Mouse (Mus musculus) midbrain, postnatal 0 days (tissue): ENCODE measurements around the gene Atp5c1. TPM values are rescaled to one million over a fixed set of nuclear protein-coding genes. Genes with fewer than 3 reads are reported as not detected.

Experiments used
- ATAC-seq: fragments of 200-750 bp; cut with Nextera tagmentation; 2 replicates; pipeline ENCODE4 v1.8.0; 2017; ENCODE audit warnings: moderate number of reproducible peaks, mild to moderate bottlenecking, moderate TSS enrichment, moderate library complexity; ENCODE audit not compliant: low FRiP score
- DNase-seq: peaks from one replicate; pipeline ENCODE4 v3.0.0-alpha.2; 2015; ENCODE audit warnings: low spot score
- H3K27ac ChIP-seq: fragments of 300-500 bp; sonication (generic); 2 replicates; pipeline ENCODE4 v1.5.1; 2014; ENCODE audit warnings: low read depth, mild to moderate bottlenecking, low read length, mixed read lengths
- H3K27me3 ChIP-seq: fragments of 300-500 bp; sonication (generic); 2 replicates; pipeline ENCODE4 v1.6.1; 2014; ENCODE audit warnings: low read length, control low read depth, mixed read lengths; ENCODE audit not compliant: insufficient read depth
- H3K36me3 ChIP-seq: fragments of 300-500 bp; sonication (generic); 2 replicates; pipeline ENCODE4 v1.6.1; 2014; ENCODE audit warnings: low read length, control low read depth, mixed read lengths; ENCODE audit not compliant: insufficient read depth
- H3K4me1 ChIP-seq: fragments of 300-500 bp; sonication (generic); 2 replicates; pipeline ENCODE4 v1.6.1; 2014; ENCODE audit warnings: mild to moderate bottlenecking, control low read depth, antibody characterized with exemption, low read length, mixed read lengths; ENCODE audit not compliant: insufficient read depth
- H3K4me2 ChIP-seq: fragments of 300-500 bp; sonication (generic); 2 replicates; pipeline ENCODE4 v1.6.1; 2014; ENCODE audit warnings: low read depth, mild to moderate bottlenecking, low read length, mixed read lengths; ENCODE audit not compliant: poor library complexity, severe bottlenecking
- H3K4me3 ChIP-seq: fragments of 300-500 bp; sonication (generic); 2 replicates; pipeline ENCODE4 v1.5.1; 2014; ENCODE audit warnings: low read depth, mild to moderate bottlenecking, low read length, moderate library complexity
- H3K9ac ChIP-seq: fragments of 300-500 bp; sonication (generic); replicated peaks from 2 replicates; pipeline ENCODE4 v1.6.1; 2014; ENCODE audit warnings: mild to moderate bottlenecking, low read length, moderate library complexity, mixed read lengths; ENCODE audit not compliant: poor library complexity, severe bottlenecking
- H3K9me3 ChIP-seq: fragments of 300-500 bp; sonication (generic); 2 replicates; pipeline ENCODE4 v1.6.1; 2016; ENCODE audit warnings: low read length, control low read depth
- CTCF ChIP-seq: IDR thresholded peaks from 2 replicates; pipeline ENCODE4 v1.5.1; 2016; ENCODE audit warnings: antibody characterized with exemption, mild to moderate bottlenecking
- WGBS: fragments of 180-500 bp; shearing (Covaris S2); extraction: QIAGEN DNeasy Blood & Tissue Kit; methylation state at CpG from one replicate; pipeline ENCODE4 v1.1.7; 2014; 5-methylcytosine and 5-hydroxymethylcytosine counted together
- polyA plus RNA-seq: library from polyadenylated mRNA; unstranded; fragments of >200 nt; fragmentation: Nextera tagmentation; extraction: Ambion mirVana; gene quantifications from 2 replicates; pipeline ENCODE4 v1.2.1, GENCODE M21; 2015
- total RNA-seq: library from RNA; depleted of rRNA; stranded (reverse); fragments of >200 nt; gene quantifications from 2 replicates; pipeline ENCODE4 v1.2.3, GENCODE M21; 2014

Gene Atp5c1
- total and polyA plus RNA-seq, 2 experiments from 2014 or later: 458 to 634 TPM

- DNase-seq: no peak
- H3K36me3 ChIP-seq: peaks cover 11% of the 10 kb centered on the region
- ATAC-seq: no peak
- H3K9me3 ChIP-seq: no peaks in the 10 kb centered on the region
- no peak for TF ChIP-seq CTCF
- no peak overlapping the region for H3K4me2 ChIP-seq
- H3K4me1 ChIP-seq: no peaks in the 10 kb centered on the region
- no peak overlapping the region for H3K9ac ChIP-seq
- no peak overlapping the region for H3K27ac ChIP-seq
- no peak overlapping the region for H3K4me3 ChIP-seq
- 92% methylated on average over 7 of the region's 7 CpGs for whole genome bisulfite sequencing
- H3K27me3 ChIP-seq: no peaks in the 10 kb centered on the region
Measured at GRCm38 (mm10) chr2:10071751-10072150, 8.6 kb downstream of the Atp5c1 start.

GRCm38 (mm10) chr2:10058836-10059235, 21.5 kb downstream of the Atp5c1 start:
- no peaks in the 10 kb centered on the region for H3K27me3 ChIP-seq
- no peaks in the 10 kb centered on the region for H3K4me1 ChIP-seq
- no peak for ATAC-seq
- no peaks in the 10 kb centered on the region for H3K9me3 ChIP-seq
- no peak overlapping the region for H3K27ac ChIP-seq
- TF ChIP-seq CTCF: no peak
- H3K4me2 ChIP-seq: no peak overlapping the region
- H3K4me3 ChIP-seq: no peak overlapping the region
- H3K9ac ChIP-seq: no peak overlapping the region
- peaks cover 49% of the 10 kb centered on the region for H3K36me3 ChIP-seq
- DNase-seq: no peak
- WGBS: 93% methylated on average over 5 of the region's 5 CpGs

GRCm38 (mm10) chr2:10051996-10052395, 28.3 kb downstream of the Atp5c1 start:
- H3K4me3 ChIP-seq: no peak overlapping the region
- no peak for ATAC-seq
- no peaks in the 10 kb centered on the region for H3K27me3 ChIP-seq
- DNase-seq: no peak
- H3K4me1 ChIP-seq: no peaks in the 10 kb centered on the region
- H3K9ac ChIP-seq: no peak overlapping the region
- 97% methylated on average over 1 of the region's 1 CpGs for WGBS
- TF ChIP-seq CTCF: no peak
- no peaks in the 10 kb centered on the region for H3K9me3 ChIP-seq
- H3K27ac ChIP-seq: no peak overlapping the region
- no peak overlapping the region for H3K4me2 ChIP-seq
- H3K36me3 ChIP-seq: peaks cover 24% of the 10 kb centered on the region

- no peak for ATAC-seq
- 81% methylated on average over 3 of the region's 3 CpGs for WGBS
- no peak for DNase-seq
- Histone ChIP-seq H3K9ac (no peak overlapping the region), H3K9me3 (no peaks in the 10 kb centered on the region), H3K4me3 (no peak overlapping the region), H3K27ac (no peak overlapping the region), H3K36me3 (peaks cover 17% of the 10 kb centered on the region), H3K4me2 (no peak overlapping the region), H3K4me1 (no peaks in the 10 kb centered on the region; the same call in 1 of the 2 replicates), H3K27me3 (no peaks in the 10 kb centered on the region)
- no peak for TF ChIP-seq CTCF
Measured at GRCm38 (mm10) chr2:10050878-10051277, 29.4 kb downstream of the Atp5c1 start.

- no peak for TF ChIP-seq CTCF
- H3K9me3 ChIP-seq: no peaks in the 10 kb centered on the region
- peak overlapping the region; percentile 67 for H3K4me3 ChIP-seq
- ATAC-seq (no peak), DNase-seq (no peak)
- H3K27me3 ChIP-seq: no peaks in the 10 kb centered on the region
- no peak overlapping the region for H3K27ac ChIP-seq
- H3K4me2 ChIP-seq: peak overlapping the region; percentile 60
- peaks cover 7% of the 10 kb centered on the region; the same call in 1 of the 2 replicates for H3K36me3 ChIP-seq
- no peaks in the 10 kb centered on the region; the same call in 1 of the 2 replicates for H3K4me1 ChIP-seq
- H3K9ac ChIP-seq: peak overlapping the region; percentile 44
- 17% methylated on average over 10 of the region's 10 CpGs for WGBS
Measured at GRCm38 (mm10) chr2:10049456-10049855, 30.9 kb downstream of the Atp5c1 start.

GRCm38 (mm10) chr2:10048461-10048860, 31.8 kb downstream of the Atp5c1 start, which contains the start of gene Taf3:
Gene Taf3, minus strand, starts transcription at chr2:10048596.
- peak; percentile 96 for DNase-seq
- H3K27ac ChIP-seq: peak within 1 kb of the TSS; percentile 74
- H3K9me3 ChIP-seq: no peaks in the 10 kb centered on the region
- WGBS: under 1% methylated on average over 36 of the region's 36 CpGs
- H3K36me3 ChIP-seq: 0 out of 2 replicates have a peak, but pooled peaks cover 2% of the 10 kb centered on the region
- no peaks in the 10 kb centered on the region for H3K27me3 ChIP-seq
- ATAC-seq: peak; percentile 96
- H3K4me3 ChIP-seq: peak within 1 kb of the TSS; percentile 67
- peak within 1 kb of the TSS; percentile 71 for H3K9ac ChIP-seq
- H3K4me2 ChIP-seq: peak within 1 kb of the TSS; percentile 91
- TF ChIP-seq CTCF: peak; percentile 45
- no peaks in the 10 kb centered on the region; the same call in 1 of the 2 replicates for H3K4me1 ChIP-seq
